Mouse (Mus musculus) brown adipose tissue, adult 24 weeks (tissue): Measurements from ENCODE around the gene Qsox1. TPM values are rescaled to one million over a fixed set of nuclear protein-coding genes. Genes with fewer than 3 reads are reported as not detected.

Source experiments
- H3K27ac ChIP-seq: fragments of 200-500 bp; replicated peaks from 2 replicates; pipeline ENCODE4 v1.5.1; 2012; ENCODE audit warnings: low read depth, mild to moderate bottlenecking, low read length
- H3K4me1 ChIP-seq: fragments of 200-500 bp; 2 replicates; pipeline ENCODE4 v1.6.1; 2012; ENCODE audit warnings: low read length, mixed read lengths; ENCODE audit not compliant: control insufficient read depth, insufficient read depth, insufficient read length
- H3K4me3 ChIP-seq: fragments of 200-500 bp; 2 replicates; pipeline ENCODE4 v1.5.1; 2012; ENCODE audit warnings: low read depth, mild to moderate bottlenecking, low read length, moderate library complexity; ENCODE audit not compliant: insufficient read depth
- polyA plus RNA-seq: library from polyadenylated mRNA; stranded (reverse); fragments of >200 nt; gene quantifications from 2 replicates; pipeline ENCODE4 v1.2.4, GENCODE M21; 2012; ENCODE audit not compliant: missing spikeins, insufficient read depth, insufficient read length

Gene Qsox1
- polyA plus RNA-seq, 1 experiment, result 9.9 TPM

- H3K27ac ChIP-seq, result no peak overlapping the region
- H3K4me3 ChIP-seq, result peak overlapping the region; percentile 85
- H3K4me1 ChIP-seq, result peaks cover 7% of the 10 kb centered on the region; the same call in 1 of the 2 replicates
Measured at GRCm38 (mm10) chr1:155811995-155812580, 601 bp downstream of the Qsox1 start.

- peaks cover 7% of the 10 kb centered on the region for H3K4me1 ChIP-seq
- H3K4me3 ChIP-seq, result no peak overlapping the region
- no peak overlapping the region for H3K27ac ChIP-seq
Measured at GRCm38 (mm10) chr1:155810616-155811015, 2.1 kb downstream of the Qsox1 start.

- H3K4me3 ChIP-seq, result no peak overlapping the region
- peaks cover 7% of the 10 kb centered on the region for H3K4me1 ChIP-seq
- no peak overlapping the region for H3K27ac ChIP-seq
Measured at GRCm38 (mm10) chr1:155809706-155810442, 2.8 kb downstream of the Qsox1 start.

- Histone ChIP-seq H3K4me3 (no peak overlapping the region), H3K27ac (no peak overlapping the region), H3K4me1 (peaks cover 5% of the 10 kb centered on the region)
Measured at GRCm38 (mm10) chr1:155808261-155808660, 4.4 kb downstream of the Qsox1 start.

- Histone ChIP-seq H3K4me1 (peaks cover 9% of the 10 kb centered on the region), H3K27ac (0 out of 2 replicates have a peak overlapping the region, but pooled peaks have one; percentile 10), H3K4me3 (no peak overlapping the region)
Measured at GRCm38 (mm10) chr1:155805607-155806006, 7.1 kb downstream of the Qsox1 start.

- peaks cover 10% of the 10 kb centered on the region for H3K4me1 ChIP-seq
- H3K4me3 ChIP-seq, result no peak overlapping the region
- no peak overlapping the region for H3K27ac ChIP-seq
Measured at GRCm38 (mm10) chr1:155801014-155801991, 11.4 kb downstream of the Qsox1 start.

GRCm38 (mm10) chr1:155798000-155798399, 14.7 kb downstream of the Qsox1 start:
- Histone ChIP-seq H3K4me3 (no peak overlapping the region), H3K4me1 (peaks cover 10% of the 10 kb centered on the region), H3K27ac (no peak overlapping the region)

GRCm38 (mm10) chr1:155797425-155797824, 15.3 kb downstream of the Qsox1 start:
- no peak overlapping the region for H3K27ac ChIP-seq
- H3K4me3 ChIP-seq, result no peak overlapping the region
- peaks cover 10% of the 10 kb centered on the region for H3K4me1 ChIP-seq

- Histone ChIP-seq H3K4me1 (peaks cover 10% of the 10 kb centered on the region), H3K4me3 (no peak overlapping the region), H3K27ac (no peak overlapping the region)
Measured at GRCm38 (mm10) chr1:155796757-155797405, 15.8 kb downstream of the Qsox1 start.

- Histone ChIP-seq H3K27ac (no peak overlapping the region), H3K4me1 (peaks cover 7% of the 10 kb centered on the region), H3K4me3 (no peak overlapping the region)
Measured at GRCm38 (mm10) chr1:155795791-155796233, 16.9 kb downstream of the Qsox1 start.

GRCm38 (mm10) chr1:155794855-155795254, 17.8 kb downstream of the Qsox1 start:
- no peaks in the 10 kb centered on the region for H3K4me1 ChIP-seq
- H3K27ac ChIP-seq, result no peak overlapping the region
- no peak overlapping the region for H3K4me3 ChIP-seq

GRCm38 (mm10) chr1:155791919-155792318, 20.8 kb downstream of the Qsox1 start:
- no peak overlapping the region for H3K27ac ChIP-seq
- no peak overlapping the region for H3K4me3 ChIP-seq
- no peaks in the 10 kb centered on the region for H3K4me1 ChIP-seq

GRCm38 (mm10) chr1:155790111-155790974, 22.3 kb downstream of the Qsox1 start:
- no peaks in the 10 kb centered on the region for H3K4me1 ChIP-seq
- no peak overlapping the region for H3K27ac ChIP-seq
- H3K4me3 ChIP-seq, result no peak overlapping the region

- Histone ChIP-seq H3K27ac (no peak overlapping the region), H3K4me1 (no peaks in the 10 kb centered on the region), H3K4me3 (no peak overlapping the region)
Measured at GRCm38 (mm10) chr1:155785886-155786285, 26.8 kb downstream of the Qsox1 start.
